Mouse (Mus musculus): ENCODE data around the gene Macf1.

- TF ChIP-seq CTCF (IDR thresholded peaks at IDR 0.05; ENCODE audit: extremely low read depth, insufficient read depth, insufficient read length, insufficient replicate concordance) (no peak), POLR2A (IDR thresholded peaks at IDR 0.05; ENCODE audit: low read depth, low read length) (no peak)
Measured at GRCm38 (mm10) chr4:123594381-123594806, 89.8 kb downstream of the Macf1 start.
